Mouse (Mus musculus) monocyte, adult 2 months (primary cell): ENCODE measurements around the gene Tmx2.
"Not testable (repeated sequence)": the region's sequence is repeated elsewhere in the genome, so short reads cannot be mapped to it uniquely, and the experiment has no call there.

Experiments
- DNase-seq, 2 experiments: peaks; one replicate each; pipeline ENCODE4 v3.0.0; 2022; ENCODE audit warnings: low spot score in 2 of 2, low read depth in 1 of 2

The Tmx2 gene

DNA sequence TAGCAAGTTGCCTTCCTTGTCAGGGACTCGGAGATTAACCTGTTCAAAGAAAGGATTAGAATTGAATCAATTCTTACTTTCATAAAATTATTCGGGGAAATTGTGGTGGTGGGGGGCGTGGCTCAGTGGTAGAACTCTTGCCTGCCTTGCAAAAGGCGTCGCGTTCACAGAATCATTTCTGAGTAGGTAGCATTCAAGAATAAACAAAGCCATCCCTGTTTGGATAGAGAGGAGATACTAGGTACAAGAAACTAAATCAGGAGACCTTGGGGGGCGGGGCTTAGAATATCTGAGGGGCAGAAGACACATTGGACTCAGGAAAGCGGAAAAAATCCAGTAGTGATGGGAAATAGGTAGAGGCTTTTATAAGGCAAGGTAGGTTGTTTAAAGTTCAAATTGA is at the start of gene Tmx2:
Tmx2 (minus strand) TSS at position 125 of the 400 bp plus-strand sequence.
- no peak for DNase-seq

DNA sequence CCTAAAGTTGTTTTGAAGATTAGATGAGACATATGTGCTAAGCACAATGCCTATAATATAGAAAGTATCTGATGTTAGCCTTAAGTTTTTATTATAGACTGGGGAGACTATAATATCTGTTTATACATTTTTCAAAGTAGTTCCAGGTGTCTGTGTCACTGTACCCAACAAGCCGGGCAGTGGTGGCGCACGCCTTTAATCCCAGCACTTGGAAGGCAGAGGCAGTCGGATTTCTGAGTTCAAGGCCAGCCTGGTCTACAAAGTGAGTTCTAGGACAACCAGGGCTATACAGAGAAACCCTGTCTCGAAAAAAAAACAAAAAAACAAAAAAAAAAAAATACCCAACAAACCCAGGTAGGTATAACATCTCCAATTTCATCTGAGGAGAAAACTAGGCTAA is 49.3 kb upstream of the Tmx2 start:
- not testable (repeated sequence) for DNase-seq

DNA sequence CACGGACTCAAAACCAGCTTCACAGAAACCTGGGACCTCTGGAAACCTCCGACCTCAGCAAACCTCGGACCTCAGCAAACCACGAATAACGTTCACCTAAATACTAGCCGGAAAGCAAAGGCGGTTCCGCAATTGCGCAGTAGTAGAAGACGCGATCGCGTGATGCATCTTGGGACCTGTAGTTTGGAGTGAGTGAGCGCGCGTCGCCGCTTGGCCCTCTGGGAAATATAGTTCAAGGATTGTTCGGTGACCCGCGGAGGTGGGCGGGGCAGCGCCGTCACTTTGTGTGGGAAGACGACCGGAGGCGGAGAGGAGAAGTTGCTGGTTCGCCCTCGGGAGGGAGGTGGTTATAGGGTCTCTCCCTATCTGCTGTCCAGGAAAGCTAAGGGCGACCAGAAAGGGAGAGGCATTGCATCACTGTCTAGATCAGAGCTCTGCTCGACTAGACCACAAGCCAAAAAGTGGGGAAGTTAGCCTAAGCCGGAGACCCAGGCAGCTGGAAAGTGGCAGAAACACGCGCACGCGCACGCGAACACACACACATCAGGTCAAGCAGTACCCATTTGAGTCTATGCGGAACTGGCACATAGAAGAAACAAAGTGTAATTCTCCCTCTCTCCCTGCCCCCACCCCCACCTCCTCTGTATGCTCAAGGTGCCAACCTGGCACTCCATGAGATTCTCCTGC is 48.4 kb upstream of the Tmx2 start, which contains the start of gene Clp1:
Clp1 (minus strand) TSS at position 179 of the 687 bp plus-strand sequence.
- DNase-seq = peak; percentile 90 to 91

DNA sequence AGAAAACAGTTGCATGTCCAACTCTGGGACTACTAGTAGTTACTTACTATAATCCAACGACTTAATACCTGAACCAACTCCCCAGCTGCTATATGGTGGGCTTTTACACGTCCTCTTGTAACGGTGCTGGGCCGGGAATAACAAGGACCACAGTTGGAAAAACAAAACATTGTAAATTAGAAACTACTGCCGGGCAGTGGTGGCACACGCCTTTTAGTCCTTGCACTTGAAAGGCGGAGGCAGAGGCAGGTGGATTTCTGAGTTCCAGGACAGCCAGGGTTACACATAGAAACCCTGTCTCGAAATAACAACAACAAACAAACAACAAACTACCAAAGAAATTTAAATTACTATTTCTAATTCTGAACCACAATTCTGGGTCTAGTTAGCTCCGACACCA is 47.8 kb upstream of the Tmx2 start:
- no peak for DNase-seq

DNA sequence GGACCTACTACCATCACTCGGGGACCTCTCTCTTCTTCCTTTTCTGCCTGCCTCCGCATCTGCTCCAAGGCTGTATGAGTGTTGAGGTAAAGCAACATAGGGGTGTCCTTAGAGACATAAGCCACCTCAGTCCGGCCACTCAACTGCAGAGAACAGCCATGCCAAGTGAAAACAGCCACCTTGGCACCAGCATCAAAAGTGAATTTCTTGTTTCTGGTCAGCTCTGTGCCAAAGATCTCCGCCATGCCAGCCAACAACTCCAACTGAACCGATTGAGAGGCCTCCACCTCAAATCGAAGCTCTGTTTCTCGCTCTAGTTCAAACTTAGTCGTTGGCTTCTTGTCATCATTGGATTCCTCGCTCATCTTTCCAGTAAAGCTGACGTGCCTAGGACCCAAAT is 46.8 kb upstream of the Tmx2 start:
- DNase-seq = no peak

DNA sequence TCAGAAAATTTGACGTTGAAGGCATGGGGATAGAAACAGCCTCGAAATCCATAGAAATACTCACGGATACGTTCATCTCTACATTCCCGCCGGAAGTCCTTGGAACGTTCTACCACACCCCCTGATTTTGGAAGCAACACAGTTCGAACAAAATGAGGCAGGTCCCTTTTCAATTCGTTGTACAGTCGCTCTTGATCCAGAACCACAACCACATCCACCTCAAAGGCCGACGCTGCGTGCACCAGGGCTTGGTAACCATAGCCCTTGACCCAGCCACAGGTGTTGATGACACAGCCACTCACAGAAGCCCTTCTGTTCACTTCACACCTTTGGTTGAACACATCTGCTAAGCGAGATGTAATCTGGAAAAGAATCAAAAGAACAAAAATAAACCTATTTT is 44.9 kb upstream of the Tmx2 start:
- no peak for DNase-seq

DNA sequence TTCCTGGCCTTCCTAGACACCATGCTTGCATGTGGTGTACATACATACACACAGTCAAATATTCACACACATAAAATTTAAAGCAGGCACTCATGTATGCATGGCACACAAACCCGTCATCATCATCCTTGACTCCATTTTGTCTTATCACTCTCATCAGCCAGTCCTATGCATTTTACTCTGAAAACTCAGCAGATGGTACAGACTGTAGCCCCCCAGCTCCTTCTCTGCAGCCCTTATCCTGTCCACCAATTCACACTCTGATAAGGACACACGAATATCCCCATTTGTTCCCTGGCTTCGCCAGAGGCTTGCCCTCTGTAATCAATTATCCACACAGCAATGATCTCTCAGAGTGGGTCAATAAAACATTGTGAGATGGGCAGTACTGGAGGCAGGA is 42.2 kb upstream of the Tmx2 start:
- no peak for DNase-seq

DNA sequence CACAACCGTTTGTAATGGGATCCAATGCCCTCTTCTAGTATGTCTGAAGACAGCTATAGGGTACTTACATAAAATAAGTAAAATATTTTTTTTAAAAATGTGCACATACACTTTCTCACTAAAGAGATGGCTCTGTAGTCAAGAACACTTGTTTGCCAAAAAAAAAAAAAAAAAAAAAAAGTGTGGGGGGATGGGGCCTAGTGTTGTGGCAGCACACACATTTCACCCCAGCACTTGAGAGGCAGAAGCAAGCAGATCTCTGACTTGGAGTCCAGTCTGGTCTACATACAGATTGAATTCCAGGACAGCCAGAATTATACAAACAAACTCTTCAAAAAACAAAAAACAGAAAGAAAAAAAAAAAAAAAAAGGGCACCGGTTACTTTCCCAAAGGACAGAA is 41.8 kb upstream of the Tmx2 start:
- no peak for DNase-seq

DNA sequence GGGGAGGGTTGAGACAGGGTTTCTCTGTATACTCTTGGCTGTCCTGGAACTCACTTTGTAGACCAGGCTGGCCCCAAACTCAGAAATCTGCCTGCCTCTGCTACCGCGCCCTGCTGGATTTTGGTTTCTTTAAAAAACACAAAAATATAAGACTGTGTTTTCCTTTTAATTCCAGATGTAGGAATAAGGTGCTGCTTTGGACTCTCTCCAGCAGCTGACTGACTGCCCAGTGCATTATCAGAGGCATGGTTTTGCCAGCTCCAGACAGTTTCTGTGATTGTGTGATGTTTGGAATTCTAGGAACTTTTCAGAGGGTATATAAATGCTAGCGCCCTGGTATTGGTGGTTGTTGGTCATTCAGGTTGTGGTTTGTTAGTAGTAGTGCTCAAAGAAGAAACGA is 38.4 kb upstream of the Tmx2 start:
- no peak for DNase-seq

DNA sequence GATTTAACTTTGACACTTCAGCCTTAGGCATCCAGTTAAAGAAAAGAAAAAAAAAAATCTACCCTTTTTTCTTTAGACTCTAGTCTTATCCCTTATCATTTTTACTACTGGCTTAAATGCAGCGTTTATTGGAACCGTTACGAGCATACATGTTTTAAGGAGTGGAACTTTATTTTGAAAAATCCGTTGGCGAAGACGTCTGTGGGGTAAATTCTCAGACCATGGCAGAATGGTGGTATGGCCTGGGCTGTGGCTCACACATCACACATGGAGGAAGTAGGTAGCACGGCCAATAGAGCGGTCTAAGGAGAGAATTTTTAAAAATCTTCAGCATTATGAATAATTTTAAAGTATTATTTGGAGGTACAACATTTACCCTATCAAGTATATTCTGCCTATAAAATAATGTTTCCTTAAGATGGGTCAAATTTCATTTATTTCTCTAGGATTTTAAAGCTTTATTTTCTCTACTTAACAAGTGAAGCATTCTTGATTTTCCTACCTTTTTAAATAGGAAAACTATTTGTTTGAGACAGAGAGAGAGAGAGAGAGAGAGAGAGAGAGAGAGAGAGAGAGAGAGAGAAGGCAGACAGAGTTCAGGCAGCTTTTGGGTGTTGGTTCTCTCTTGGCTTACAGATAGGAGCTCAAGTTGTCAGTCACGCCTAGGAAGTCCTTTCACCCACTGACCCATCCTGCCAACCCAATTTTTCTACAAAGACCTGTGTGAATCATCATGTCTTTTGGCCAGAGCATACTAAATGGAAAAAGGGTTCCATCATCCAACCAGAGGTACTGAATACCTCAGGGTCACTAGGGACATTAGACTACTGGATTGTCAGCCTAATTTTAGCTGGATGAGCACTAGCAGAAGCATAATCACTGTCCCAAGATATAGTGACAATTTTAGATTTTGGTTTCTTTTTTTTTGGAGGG is 37.7 kb upstream of the Tmx2 start:
- DNase-seq = no peak

DNA sequence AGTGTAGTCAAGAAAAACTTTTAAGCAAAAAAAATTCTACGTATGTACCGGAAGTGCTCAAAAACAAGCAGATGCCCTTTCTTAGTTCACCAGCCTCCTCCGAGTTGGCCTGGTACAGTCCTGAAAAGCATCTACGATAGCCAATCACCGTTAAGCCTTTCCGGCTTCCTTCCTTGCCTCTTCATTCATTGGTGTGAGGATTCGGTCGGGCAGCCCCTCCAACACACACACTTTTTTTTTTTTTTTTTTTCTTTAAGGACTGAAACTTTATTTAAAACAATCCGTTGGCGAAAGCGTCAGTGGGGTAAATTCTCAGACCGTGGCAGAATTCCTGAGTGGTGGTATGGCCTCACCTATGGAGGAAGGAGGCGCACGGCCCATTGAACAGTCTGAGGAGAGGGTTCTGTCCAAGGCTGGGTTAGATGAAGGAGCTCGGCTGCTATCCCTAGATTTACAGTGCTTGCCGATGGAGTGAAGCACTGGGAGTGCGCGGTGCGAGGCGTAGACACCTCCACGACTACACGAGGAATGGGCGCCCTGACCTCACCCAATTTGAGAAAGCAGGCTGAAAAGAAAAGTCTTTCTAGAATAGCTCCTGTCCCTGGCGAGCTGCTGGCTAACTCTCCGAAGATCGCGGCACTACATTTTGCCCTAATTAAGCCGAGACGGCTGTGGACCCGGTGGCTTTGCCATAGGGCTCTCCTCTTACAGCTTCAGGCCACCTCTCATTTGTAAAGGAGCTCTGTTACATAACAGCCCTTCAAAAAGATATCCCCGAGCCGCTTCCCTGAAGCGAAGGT is 36.8 kb upstream of the Tmx2 start:
- no peak for DNase-seq

DNA sequence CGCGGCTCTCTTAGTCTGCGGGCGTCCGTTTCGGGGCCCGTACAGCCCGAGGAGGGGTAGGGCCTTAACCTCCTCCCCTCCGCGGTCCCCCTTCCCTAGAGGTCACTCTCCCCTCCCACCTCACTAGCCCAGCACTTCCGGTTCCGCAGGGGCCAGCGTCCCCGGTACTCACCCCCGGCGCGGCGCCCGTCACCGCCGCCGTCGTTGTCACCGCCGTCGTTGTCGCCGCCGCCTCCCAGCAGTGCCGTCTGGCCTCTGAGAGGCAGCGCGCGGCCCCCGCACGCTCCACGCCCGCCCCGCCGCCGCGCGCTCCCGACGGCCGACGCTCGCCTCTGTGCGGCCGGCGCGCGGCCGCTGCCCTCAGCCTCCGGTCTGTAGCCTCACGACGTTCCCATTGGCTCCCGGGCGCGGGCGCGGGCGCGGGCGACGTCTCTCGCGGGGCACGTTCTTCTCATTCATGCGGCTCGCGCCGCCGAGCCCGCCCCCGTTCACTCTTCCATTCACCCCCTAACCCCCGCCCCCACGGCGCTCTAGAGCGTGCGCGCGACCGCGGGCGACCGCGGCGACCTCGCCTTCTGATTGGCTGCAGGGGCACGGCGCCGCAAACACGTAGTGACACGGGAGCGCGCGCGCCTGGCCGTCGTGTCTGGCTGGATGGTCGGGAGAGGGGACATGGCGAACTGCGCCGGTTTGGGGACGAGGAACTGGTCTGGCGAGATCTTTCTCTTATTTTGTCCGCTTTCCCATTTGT is 36.0 kb upstream of the Tmx2 start, which contains the start of gene Zdhhc5:
Zdhhc5 (minus strand) TSS at position 370 of the 751 bp plus-strand sequence.
- peak; percentile 97 to 99 for DNase-seq

DNA sequence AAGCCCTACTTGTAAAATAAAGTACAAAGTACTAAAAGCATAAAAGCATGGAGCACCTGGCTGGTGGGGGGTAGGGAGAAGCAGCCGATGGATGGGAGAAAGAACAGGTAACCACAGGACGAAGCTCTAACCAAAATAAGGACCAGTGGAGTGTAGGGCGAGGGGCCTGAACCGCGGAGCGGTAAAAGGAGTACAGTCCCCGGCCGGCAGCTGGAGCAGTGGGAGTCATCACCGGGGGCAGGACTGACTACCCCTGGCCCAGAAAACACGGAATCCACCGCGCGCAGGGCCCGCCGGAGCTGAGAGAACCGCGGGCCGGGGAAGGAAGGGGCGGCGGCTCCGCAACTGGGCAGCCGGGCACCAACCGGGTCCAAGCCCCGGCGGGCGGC is 35.5 kb upstream of the Tmx2 start:
- DNase-seq = peak in 1 of 2 experiments; percentile 26

DNA sequence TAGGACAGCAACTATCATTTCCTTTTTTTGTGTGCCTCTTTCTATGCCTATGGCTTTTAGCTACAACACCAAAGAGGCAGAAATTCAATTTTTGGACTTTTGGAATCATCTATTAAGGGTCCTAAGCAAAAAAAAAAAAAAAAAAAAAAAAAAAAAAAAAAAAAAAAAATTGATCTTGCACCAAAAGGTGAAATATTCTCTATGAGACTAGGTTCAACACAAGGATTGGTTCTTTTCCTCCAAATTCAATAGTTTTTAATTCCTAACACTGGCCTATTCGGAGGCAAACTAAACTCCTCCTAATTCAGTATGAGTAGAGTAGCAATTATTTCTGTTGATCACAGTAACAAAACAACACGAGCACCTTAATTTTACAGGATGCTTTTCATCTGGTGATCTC is 33.0 kb upstream of the Tmx2 start:
- no peak for DNase-seq

DNA sequence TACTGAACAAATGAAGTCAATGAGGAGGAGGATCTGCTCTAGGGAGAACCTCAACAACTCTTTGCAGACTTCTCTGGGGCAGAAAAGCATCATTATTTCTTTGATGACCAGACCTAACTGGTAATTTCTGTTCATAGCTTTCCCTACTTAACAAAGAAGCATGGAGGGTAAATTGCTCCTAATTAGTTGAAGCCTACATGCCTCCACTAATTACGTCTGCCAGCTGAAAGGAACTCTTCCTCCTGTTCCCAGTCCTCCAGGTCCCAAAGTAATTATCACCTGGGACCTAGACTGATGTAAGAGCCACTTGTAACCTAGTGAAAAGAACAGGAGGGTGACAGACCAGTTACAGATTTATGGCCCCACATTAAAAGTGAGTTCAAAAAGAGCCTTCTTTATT is 28.6 kb upstream of the Tmx2 start:
- DNase-seq = no peak

DNA sequence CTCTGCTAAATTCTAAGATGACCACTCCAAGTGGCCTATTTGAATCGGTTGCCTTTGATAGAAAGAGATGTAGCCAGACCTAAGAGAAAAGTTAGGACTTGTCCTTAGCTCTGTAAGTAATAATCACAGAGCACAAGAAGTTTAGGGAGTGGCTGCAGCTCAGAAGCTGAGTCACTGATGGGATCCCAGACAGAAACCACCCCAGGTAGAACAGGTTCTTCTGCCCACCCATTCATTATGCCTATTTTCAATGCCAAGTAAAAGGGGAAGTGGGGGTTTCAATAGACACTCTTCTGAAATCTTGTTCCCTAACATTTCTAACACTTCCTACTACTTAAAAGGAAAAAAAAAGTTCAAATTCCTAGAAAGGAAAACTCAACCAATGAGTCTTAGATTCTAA is 26.4 kb upstream of the Tmx2 start:
- DNase-seq = no peak

DNA sequence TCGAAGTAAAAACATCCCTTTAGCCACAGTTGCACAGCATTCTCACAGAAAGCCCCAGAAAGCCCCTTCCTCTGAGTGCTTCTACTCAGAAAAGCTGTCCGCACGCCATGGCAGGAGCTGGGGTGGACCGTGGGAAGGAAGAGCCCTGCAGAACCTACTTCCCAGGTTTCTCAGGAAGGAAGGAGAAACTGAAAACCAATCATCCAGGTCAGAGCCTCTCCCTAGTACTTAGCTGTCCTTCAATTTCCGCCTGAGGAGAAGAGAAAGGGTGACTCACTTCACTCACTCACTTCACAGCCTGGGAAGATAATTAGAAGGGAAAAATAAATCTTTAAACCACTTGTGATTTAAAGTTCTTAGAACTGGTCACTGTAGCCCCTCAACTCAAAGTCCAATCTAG is 25.4 kb upstream of the Tmx2 start:
- DNase-seq = no peak

DNA sequence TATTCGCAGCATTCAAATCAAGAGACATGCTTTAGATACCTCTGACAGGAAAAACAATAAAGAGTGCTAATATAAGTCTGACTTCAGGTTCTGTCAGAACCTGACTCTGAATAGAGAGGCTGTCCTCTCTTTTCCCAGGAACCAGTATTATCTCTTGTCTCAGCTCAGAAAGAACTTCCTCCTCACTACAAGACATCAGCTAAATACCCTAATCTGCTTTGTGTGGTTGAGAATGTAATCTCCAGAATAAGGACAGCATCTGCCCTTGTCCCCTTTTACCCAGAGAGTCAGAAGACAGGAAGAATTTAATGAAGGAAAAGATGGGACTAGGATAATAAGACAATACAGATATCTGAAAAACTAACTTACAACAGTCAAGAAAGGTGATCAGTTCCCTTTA is 24.6 kb upstream of the Tmx2 start:
- no peak for DNase-seq

DNA sequence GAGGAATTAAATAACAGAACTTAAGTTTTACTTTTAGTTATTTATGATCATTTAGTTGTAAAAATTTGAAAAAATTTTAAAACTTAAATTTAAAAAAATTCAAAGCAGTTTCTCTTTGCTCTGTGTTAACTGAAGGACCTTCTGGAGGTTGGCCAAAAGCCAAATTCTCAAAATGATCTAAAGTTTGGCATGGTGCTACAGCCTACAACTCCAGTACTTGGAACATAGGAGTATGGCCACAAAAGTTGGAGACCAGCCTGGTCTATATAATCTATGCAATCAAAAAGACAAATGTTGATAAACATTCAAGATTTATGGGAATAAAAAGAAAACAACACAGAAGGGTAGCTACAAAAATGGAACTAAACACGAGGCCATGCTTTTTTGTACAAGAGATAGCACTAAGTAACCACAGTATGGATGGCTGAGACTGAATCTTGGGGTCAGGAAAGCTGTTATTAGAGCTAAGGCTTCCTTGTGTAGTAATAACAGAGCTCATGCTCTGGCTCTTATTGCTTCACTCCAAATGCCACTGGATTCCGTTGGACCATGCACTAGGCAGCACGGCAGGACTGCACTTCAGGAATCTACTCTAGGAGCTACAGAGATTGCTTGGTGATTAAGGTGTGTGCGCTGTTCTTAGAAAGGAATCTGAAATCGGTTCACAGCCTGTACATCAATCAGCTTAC is 16.2 kb upstream of the Tmx2 start:
- no peak for DNase-seq

DNA sequence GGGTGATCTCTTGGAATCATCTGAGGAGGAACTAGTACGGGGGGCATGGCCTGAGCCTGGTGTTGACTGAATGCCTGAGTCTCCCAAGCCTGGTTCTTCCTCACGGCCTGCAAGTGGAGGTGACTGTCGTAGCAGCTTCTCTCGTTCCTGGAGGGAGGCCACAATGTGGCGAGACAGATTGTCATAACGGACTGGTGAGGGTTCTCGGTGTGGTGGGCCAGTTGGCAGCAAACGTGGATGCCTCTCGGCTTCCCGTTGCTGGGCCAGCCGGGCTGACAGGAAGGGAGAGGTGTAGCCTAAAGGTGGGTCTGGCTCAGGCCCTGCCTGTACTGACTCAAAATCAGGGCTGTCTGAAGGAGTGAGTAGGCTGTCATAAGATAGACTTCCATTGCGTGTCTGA is 11.1 kb upstream of the Tmx2 start:
- no peak for DNase-seq
